Mouse (Mus musculus): Measurements from ENCODE around the gene Ssu2. TPM values are rescaled to one million over a fixed set of nuclear protein-coding genes. Genes with fewer than 3 reads are reported as not detected.

Ssu2 gene
- polyA plus RNA-seq, 1 experiment = not detected

DNA sequence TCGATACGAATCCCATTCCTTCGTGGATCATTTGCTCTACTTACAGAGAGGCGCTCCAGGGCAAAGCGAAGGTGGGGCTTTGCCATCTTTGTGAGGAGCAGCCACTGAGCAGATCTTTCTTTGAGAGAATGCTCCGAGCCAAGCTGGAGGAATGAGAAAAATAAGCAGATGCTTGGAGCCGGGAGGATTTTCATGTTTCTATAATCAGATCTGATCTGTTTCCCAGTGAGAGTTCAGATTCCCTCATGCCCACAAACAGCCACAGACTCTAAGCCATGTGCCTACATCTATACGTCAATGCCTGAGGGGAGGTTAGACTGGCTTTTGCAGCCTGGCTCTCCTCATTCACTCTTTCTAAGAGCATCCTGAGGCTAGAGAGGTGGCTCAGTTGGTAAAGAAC is 27.1 kb downstream of the Ssu2 start:
- TF ChIP-seq POLR2A (IDR thresholded peaks at IDR 0.05; ENCODE audit: low read depth, low read length) (no peak), CTCF (IDR thresholded peaks at IDR 0.05; ENCODE audit: borderline replicate concordance, insufficient read depth, low read length) (no peak)
- H3K27ac ChIP-seq (ENCODE audit: insufficient read depth, low read length) = no peak overlapping the region; the same call in 1 of the 2 replicates
- no peaks in the 10 kb centered on the region for H3K4me1 ChIP-seq (ENCODE audit: control insufficient read depth, insufficient read depth, low read length)
- no peak overlapping the region for H3K4me3 ChIP-seq (ENCODE audit: insufficient read depth, low read length)

DNA sequence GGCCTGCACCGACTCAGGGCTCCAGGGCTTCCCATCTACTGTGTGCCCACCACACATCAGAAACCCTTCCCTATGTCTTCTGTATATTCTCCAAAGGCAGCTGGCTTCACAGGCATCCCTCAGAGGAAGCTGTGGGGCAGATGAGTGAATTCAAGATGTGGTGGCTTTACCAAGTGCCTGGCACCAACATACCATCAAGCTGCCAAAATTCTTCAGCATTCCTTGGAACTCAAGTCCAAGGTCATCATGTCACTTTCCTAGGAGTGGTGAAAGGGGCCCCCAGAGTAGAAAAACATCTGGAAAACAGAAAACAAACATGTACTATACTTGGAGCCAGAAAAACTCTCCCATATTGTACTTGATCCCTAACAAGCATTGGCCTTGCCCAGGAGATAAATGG is 28.5 kb downstream of the Ssu2 start:
- Histone ChIP-seq H3K27ac (ENCODE audit: insufficient read depth, low read length) (no peak overlapping the region), H3K4me3 (ENCODE audit: insufficient read depth, low read length) (no peak overlapping the region), H3K4me1 (ENCODE audit: control insufficient read depth, insufficient read depth, low read length) (no peaks in the 10 kb centered on the region)
- TF ChIP-seq CTCF (IDR thresholded peaks at IDR 0.05; ENCODE audit: borderline replicate concordance, insufficient read depth, low read length) (no peak), POLR2A (IDR thresholded peaks at IDR 0.05; ENCODE audit: low read depth, low read length) (no peak)

DNA sequence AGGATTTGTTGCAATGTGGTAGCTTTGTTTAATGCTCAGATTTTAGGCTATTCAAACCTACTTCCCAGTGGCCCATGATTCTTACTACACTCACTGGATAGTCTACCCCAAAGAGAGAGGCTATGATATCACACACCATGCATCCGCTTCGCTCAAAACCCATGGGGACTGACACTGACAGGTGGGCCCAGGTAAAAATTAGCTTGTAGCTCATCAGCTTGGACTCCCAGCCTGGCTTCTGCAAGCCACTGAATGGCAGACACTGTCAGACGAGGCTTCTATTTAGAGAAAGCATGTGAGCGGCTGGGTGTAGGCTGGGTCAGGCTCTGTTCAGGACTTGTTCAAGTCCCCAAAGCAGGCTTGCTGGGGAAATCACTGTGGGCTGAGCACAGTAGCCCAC is 37.4 kb downstream of the Ssu2 start:
- no peaks in the 10 kb centered on the region for H3K4me1 ChIP-seq (ENCODE audit: control insufficient read depth, insufficient read depth, low read length)
- H3K4me3 ChIP-seq (ENCODE audit: insufficient read depth, low read length) = no peak overlapping the region
- no peak overlapping the region for H3K27ac ChIP-seq (ENCODE audit: insufficient read depth, low read length)
- TF ChIP-seq CTCF (IDR thresholded peaks at IDR 0.05; ENCODE audit: borderline replicate concordance, insufficient read depth, low read length) (no peak), POLR2A (IDR thresholded peaks at IDR 0.05; ENCODE audit: low read depth, low read length) (no peak)

DNA sequence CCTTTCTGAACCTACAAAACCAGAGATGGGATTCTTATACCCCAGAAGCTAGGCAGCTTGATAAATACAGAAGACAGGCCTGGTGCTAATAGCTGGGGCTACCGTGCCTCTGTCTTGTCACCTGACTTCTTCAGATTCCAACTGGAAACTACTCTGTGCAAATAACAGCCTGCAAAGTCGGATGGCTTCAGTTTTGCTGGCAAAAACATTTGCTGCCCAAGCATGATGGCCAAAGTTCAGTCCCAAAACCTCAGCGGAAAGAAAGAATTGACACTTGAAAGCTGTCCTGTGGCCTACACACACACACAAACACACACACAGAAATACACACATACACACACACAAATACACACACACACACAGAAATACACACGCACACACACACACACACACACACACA is 48.8 kb downstream of the Ssu2 start:
- TF ChIP-seq POLR2A (IDR thresholded peaks at IDR 0.05; ENCODE audit: low read depth, low read length) = no peak
- no peak for TF ChIP-seq CTCF (IDR thresholded peaks at IDR 0.05; ENCODE audit: borderline replicate concordance, insufficient read depth, low read length)
- no peak overlapping the region for H3K4me3 ChIP-seq (ENCODE audit: insufficient read depth, low read length)
- no peak overlapping the region for H3K27ac ChIP-seq (ENCODE audit: insufficient read depth, low read length)
- no peaks in the 10 kb centered on the region for H3K4me1 ChIP-seq (ENCODE audit: control insufficient read depth, insufficient read depth, low read length)

DNA sequence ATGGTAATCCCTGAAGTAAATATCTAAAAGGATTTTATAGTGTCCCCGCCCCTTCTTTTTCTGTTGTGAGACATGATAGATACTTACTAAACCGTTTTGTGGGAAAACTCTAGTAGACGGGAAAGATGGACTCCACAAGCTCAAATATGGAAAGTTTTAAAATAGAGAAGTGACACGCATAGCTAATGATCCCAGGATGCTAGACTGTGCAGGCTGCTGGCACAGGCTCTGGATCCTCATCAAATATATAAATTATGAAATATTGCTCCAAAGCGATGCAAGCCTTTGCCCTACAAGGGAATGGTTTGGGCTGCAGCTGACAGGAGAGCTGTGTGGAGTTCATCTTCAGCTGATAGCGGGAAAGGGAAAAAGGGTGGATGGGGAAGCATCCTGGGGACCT is 50.2 kb downstream of the Ssu2 start:
- Histone ChIP-seq H3K4me1 (ENCODE audit: control insufficient read depth, insufficient read depth, low read length) (no peaks in the 10 kb centered on the region), H3K4me3 (ENCODE audit: insufficient read depth, low read length) (no peak overlapping the region), H3K27ac (ENCODE audit: insufficient read depth, low read length) (no peak overlapping the region)
- no peak for TF ChIP-seq CTCF (IDR thresholded peaks at IDR 0.05; ENCODE audit: borderline replicate concordance, insufficient read depth, low read length)
- TF ChIP-seq POLR2A (IDR thresholded peaks at IDR 0.05; ENCODE audit: low read depth, low read length) = no peak

DNA sequence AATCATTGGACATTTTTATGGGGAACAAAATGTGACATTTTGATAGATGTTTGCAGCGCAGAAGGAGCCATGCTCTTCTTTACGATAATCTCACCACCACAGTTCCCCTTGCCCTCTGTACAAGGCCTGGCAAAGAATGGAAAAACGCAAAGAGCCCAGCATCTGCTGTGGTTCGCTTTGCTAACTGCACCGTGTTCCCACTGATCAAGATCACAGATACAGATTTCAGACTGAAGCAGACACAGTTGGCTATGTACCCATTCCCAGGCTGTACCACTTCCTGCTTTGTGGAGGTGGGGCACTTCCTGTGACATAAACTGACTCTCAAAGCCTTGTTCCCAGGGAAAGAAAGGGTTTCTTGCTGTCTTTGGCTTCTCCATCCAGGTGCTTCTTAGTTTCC is 53.9 kb downstream of the Ssu2 start:
- Histone ChIP-seq H3K4me1 (ENCODE audit: control insufficient read depth, insufficient read depth, low read length) (no peaks in the 10 kb centered on the region), H3K27ac (ENCODE audit: insufficient read depth, low read length) (no peak overlapping the region), H3K4me3 (ENCODE audit: insufficient read depth, low read length) (no peak overlapping the region)
- TF ChIP-seq CTCF (IDR thresholded peaks at IDR 0.05; ENCODE audit: borderline replicate concordance, insufficient read depth, low read length) = no peak
- TF ChIP-seq POLR2A (IDR thresholded peaks at IDR 0.05; ENCODE audit: low read depth, low read length) = no peak

DNA sequence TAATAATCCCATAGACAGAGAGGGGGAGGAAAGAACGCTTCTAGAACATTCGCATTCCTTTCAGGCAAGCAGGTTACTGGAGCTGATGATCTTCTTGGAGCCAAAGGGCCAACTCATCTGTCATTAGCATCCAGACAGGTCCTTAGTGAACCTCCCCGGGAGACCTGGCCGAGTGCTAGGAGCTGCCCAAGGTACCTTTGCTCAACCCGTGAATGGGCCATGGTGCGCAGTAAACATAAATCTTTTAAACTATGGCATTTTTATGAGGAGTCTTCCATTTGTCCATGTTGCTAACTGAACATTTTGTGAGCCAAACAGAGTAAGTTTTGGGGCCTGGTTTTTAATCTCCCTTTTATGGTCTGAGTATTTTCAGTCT is 56.6 kb downstream of the Ssu2 start:
- Histone ChIP-seq H3K4me3 (ENCODE audit: insufficient read depth, low read length) (no peak overlapping the region), H3K4me1 (ENCODE audit: control insufficient read depth, insufficient read depth, low read length) (no peaks in the 10 kb centered on the region), H3K27ac (ENCODE audit: insufficient read depth, low read length) (no peak overlapping the region)
- TF ChIP-seq POLR2A (IDR thresholded peaks at IDR 0.05; ENCODE audit: low read depth, low read length) (no peak), CTCF (IDR thresholded peaks at IDR 0.05; ENCODE audit: borderline replicate concordance, insufficient read depth, low read length) (no peak)

DNA sequence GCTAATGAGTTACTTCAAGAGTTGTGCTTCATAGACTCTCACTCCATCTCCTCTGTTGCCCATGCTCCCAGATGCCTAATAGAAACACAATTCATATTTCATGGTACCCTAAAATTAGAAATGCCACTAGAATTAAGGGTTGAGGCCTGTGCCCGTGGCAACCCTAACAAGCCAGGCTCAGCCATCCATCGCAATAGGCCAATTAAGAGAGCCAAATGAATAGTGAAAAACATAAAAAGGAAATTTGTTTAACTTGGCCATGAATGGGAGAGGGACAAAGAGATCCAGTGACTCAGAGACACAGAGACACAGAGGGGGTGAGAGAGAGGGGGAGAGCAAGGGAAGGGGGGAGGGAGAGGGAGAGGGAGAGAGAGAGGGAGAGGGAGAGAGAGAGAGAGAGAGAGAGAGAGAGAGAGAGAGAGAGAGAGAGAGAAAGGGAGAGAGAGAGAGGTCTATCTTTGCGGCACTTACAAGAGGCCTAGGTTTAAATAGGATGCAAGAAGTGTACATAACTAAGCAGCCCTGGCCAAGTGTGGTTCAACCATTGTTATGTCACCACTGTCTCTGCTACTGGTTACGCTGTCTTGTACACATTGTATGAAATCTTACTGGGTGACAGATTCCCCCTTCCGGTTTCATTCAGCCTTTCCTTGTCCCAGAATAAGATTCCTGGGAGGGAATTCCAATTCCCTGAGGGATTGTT is 57.2 kb downstream of the Ssu2 start:
- Histone ChIP-seq H3K4me3 (ENCODE audit: insufficient read depth, low read length) (no peak overlapping the region), H3K4me1 (ENCODE audit: control insufficient read depth, insufficient read depth, low read length) (no peaks in the 10 kb centered on the region), H3K27ac (ENCODE audit: insufficient read depth, low read length) (no peak overlapping the region)
- TF ChIP-seq CTCF (IDR thresholded peaks at IDR 0.05; ENCODE audit: borderline replicate concordance, insufficient read depth, low read length) (no peak), POLR2A (IDR thresholded peaks at IDR 0.05; ENCODE audit: low read depth, low read length) (no peak)

DNA sequence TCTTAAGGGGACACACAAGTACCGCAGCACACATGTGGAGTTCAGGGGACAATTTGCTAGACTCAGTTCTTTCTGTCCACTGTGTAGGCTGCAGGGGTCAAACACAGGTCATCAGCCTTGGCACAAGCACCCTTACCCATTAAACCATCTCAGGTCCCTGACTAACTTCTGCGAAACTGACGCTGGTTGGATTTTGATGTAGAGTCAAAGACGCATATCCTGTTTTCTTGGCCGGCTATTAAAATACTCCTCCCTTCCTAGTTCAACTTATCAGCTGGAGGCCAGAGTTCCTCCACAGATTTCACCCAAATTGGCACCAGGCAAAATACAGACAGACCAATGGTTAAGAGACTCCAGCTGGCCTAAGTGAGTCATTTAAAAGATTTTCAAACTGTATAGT is 60.0 kb downstream of the Ssu2 start:
- Histone ChIP-seq H3K4me1 (ENCODE audit: control insufficient read depth, insufficient read depth, low read length) (no peaks in the 10 kb centered on the region), H3K27ac (ENCODE audit: insufficient read depth, low read length) (no peak overlapping the region), H3K4me3 (ENCODE audit: insufficient read depth, low read length) (no peak overlapping the region)
- TF ChIP-seq CTCF (IDR thresholded peaks at IDR 0.05; ENCODE audit: borderline replicate concordance, insufficient read depth, low read length) (no peak), POLR2A (IDR thresholded peaks at IDR 0.05; ENCODE audit: low read depth, low read length) (no peak)

DNA sequence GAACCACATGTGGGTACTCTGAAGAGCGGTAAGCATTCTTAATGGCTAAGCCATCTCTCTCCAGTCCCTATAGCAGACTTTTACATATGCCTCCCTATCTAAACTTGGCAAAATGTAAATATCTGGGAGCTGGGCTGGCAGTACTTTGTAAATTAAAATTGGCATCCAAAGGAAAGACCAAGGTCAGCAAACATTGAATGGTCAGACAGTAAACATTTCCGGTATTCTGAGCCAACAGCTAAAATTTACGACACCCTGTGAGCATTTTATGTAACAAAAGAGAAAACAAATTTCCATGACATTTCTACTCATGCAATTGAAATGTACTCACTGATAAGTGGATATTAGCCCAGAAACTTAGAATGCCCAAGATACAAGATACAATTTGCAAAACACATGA is 62.6 kb downstream of the Ssu2 start:
- TF ChIP-seq CTCF (IDR thresholded peaks at IDR 0.05; ENCODE audit: borderline replicate concordance, insufficient read depth, low read length) = no peak
- TF ChIP-seq POLR2A (IDR thresholded peaks at IDR 0.05; ENCODE audit: low read depth, low read length) = no peak
- Histone ChIP-seq H3K27ac (ENCODE audit: insufficient read depth, low read length) (no peak overlapping the region), H3K4me3 (ENCODE audit: insufficient read depth, low read length) (no peak overlapping the region)

More for the DNA sequence above, 62.6 kb downstream of the Ssu2 start:
- no peaks in the 10 kb centered on the region for H3K4me1 ChIP-seq (ENCODE audit: control insufficient read depth, insufficient read depth, low read length)
